Mouse (Mus musculus): ENCODE measurements around the gene Ces1g. TPM values are rescaled to one million over a fixed set of nuclear protein-coding genes. Genes with fewer than 3 reads are reported as not detected.

The Ces1g gene
- total RNA-seq (2022) = under 1 TPM; 0.09 to 0.86 (median 0.21) TPM

DNA sequence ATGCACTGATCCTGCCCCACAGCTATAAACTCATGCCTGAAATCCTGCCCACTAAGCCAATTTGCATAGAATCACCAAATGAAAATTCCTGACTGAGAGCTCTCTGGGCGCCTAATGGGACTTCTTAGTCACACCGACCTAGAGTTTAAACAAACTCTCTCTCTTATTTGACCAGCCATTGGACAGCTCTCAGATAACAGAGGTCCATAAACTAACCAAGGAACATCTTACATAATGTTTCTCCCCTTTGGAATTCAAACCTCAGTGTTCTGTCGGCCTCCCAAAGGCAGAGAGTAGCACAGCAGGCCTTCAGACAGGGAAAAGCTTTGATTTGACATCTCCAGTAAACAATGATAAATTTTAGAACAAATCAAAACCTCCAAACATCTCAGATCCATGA is at the start of gene Ces1g:
Gene Ces1g, minus strand, starts transcription at position 102 of the 400 bp plus-strand sequence.
- no peak for DNase-seq

- no peak for DNase-seq
Measured at GRCm38 (mm10) chr8:93379625-93380024, 42.5 kb upstream of the Ces1g start, which contains the start of gene Ces1h. Gene Ces1h, minus strand, starts transcription at chr8:93379725.

- no peak for DNase-seq
Measured at GRCm38 (mm10) chr8:93369481-93369880, 32.4 kb upstream of the Ces1g start.

- DNase-seq = no peak
Measured at GRCm38 (mm10) chr8:93360113-93360512, 23.0 kb upstream of the Ces1g start.

DNA sequence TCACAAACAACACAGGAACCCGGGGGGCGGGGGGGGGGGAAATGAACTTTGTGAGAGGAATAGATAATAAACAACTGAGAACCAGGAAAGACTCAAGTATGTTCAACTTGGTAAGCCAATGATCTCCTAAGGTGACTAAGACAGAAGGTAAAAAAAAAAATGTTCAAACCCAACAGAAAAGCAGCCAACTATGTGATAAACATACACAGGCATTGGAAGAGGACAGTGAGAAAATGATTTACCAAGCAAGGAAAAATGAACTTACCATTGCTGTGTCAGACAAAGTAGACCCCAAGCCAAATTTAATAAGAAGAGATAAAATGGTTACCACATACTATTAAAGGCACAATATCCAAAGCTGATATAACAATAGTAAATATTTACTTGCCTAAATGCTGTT is 2.4 kb upstream of the Ces1g start:
- DNase-seq = no peak

GRCm38 (mm10) chr8:93332703-93333102 is 4.4 kb downstream of the Ces1g start:
- DNase-seq = peak; percentile 6

- no peak for DNase-seq
Measured at GRCm38 (mm10) chr8:93331151-93331550, 6.0 kb downstream of the Ces1g start.

DNA sequence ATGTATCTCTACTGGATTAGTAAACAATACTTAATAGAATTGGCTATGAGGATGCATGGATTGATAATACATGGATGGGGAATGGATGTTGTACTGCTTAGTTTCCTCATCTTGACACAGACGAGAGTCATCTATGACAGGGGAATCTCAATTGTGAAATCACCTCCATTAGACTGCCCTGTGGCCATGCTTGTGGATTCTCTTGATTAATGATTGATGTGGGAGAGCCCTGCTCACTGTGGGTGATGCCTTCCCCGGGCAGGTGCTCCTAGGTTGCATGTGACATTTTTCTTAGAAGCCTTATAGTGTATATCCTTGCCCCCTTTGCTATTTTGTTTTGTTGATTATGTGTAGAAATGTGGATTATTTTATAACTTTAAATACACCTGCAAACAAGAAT is 12.0 kb downstream of the Ces1g start:
- no peak for DNase-seq

- DNase-seq = no peak
Measured at GRCm38 (mm10) chr8:93317031-93317430, 20.1 kb downstream of the Ces1g start.

DNA sequence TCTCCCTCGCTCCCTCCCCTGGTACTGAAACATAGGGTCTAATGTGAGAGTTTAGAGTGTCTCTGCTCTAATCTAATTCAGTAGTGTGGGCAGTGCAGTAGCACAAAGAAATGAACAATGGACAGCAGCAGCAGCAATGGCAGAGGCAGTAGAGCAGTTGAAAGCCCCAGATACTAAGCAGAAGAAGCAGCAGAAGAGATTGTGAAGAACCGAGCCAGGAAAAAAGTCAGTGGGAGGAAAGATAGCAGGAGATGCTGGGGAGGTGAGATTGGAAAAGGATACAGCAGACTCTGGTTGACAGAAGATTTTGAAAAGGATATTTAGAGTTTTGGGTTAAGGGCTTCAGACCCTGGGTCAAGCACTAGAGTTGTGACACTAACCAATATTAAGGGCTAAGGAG is 21.6 kb downstream of the Ces1g start:
- DNase-seq = no peak

- no peak for DNase-seq
Measured at GRCm38 (mm10) chr8:93283896-93284295, 53.2 kb downstream of the Ces1g start.

GRCm38 (mm10) chr8:93282349-93282748 is 54.8 kb downstream of the Ces1g start:
- no peak for DNase-seq

GRCm38 (mm10) chr8:93279556-93279955 is 57.6 kb downstream of the Ces1g start, which contains the start of gene Ces1f:
Gene Ces1f, minus strand, starts transcription at chr8:93279747.
- no peak for DNase-seq

DNA sequence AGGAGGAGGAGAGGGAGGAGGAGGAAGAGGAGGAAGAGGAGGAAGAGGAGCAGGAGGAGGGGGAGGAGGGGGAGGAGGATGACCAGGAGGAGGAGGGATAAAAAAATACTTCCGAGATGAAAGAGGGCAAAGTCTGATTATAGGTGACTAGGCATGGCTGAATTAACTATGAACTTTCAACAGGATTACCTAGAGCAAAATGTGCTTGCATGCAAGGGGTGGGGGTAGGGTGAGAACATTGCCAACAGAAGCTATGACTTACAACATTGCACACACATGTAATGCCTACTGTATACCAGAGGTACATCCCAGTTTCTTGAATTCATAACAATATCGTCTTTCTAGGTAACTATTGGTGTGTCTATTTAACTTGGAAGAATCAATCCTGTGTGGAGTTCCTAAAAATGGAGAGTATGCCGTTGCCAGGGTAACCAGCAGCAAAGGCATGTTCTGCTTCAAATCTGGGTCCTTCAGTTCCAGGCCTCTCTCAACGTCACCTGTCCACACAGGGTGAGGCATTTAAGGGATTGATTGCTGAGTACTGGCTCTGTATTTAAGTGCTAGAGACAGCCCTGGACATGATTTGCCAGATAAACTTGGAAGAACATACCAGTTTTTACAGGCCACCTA is 58.8 kb downstream of the Ces1g start:
- DNase-seq = no peak

DNA sequence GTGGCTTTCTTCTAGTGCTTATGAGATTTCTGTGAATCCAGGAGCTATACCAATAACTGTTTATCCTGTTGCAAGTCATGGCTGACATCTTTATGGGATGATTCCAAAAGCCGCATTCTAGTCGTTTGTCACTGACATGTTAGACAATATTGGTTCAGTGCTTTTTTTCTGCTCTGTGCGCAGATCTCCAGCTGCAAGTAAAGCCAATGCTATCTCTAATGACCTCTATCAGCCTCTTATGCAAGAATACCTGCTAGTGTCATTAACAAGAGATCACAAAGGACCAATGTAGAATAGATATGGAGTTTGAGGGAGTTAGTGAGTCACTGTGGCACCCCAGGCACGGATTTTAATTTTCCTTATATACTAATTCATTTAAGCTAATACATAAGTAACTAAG is 62.5 kb downstream of the Ces1g start:
- no peak for DNase-seq

DNA sequence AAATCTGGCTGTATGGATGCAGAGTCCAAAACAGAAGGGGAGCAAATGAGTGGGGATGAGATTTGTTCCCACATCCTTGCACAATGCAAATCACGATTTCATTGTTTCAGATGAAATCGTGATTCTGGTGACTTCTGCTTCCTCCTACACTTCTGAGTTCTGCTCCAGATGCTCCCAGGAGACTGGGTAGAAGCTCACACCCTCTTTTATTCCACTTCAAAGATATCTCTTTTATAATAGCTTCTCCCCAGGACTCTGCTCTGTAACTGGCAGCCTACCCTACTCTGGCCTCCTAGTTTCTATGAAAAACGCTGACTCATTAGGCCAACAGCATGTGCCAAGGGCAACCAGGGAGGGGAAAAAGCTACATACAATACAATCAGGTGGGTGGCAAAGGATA is 63.8 kb downstream of the Ces1g start:
- peak; percentile 55 for DNase-seq

DNA sequence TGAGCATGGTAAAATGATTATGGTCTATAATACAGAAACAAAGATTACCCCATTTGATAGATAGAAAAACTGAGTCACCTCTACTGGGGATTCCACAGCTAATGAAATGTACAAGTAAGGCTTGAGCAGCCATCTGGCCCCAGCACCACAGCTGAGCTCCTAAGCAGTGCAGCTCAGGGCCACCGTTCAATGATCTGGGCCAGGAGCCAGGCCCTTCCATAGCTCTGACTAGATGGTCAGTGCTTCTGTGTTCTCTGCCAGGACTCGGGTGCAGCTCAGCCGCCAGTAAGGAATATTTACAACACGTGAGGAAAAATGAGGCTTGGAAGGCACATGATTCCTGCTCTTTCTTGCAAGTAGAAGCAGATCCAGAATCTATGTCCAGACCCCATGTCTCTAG is 64.4 kb downstream of the Ces1g start:
- peak; percentile 76 for DNase-seq

DNA sequence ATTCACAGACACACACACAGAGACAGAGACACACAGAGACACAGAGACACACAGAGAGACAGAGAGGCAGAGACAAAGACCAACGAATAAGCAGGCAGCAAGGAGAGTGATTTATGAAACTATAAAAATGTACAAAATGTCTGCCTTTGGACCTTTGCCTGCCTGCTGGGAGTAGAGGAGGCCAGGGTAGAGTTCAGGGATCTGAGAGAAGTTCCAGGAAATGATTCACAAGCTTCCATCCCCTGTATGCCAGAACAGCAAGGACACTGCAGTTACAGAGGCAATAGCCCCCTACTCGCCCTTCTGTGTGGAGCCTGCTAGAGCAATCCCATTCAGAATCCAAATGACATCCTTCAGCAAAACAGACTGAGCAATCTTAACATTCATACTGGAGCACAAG is 75.7 kb downstream of the Ces1g start:
- no peak for DNase-seq

DNA sequence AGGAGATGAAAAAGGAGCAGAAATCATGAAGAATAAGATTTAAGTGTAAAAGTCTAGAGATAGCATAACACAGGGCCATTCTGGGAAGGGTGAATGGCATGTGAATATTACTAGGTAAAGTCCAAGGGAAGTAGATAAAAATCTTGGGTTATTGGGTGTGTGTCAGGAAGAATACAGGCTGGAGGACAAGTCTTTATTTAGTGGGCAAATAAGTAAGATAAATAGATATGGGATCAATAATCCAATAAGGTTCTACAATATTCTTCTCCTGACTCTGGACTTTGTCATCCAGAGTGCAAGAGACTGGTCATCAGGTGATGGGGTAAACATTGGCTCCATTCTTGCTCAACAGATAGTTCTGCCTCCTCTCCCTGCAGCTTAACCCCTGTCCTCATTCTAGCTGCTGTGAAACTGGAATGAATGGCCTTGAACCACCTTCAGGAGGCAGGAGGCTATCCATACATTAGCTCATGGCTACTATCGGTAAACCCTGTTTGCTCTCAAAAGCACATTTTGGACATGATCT is 84.6 kb downstream of the Ces1g start:
- no peak for DNase-seq

Other genes starting within 250 kb of the Ces1g start
- 1 to 10 TPM in 1 of 4 experiments, under 1 TPM in 2, not detected in 1; 0.24 to 2.0 (median 0.73) TPM for gene Ces1c, start 206.0 kb downstream of the Ces1g start, total RNA-seq (2022)
- gene Ces1d, start 139.5 kb downstream of the Ces1g start, total RNA-seq (2022) = 100 to 1,000 TPM in 3 of 4 experiments, 10 to 100 TPM in 1; 62.1 to 230 (median 170) TPM
- not detected for gene Ces1e, start 107.7 kb downstream of the Ces1g start, total RNA-seq (2022)
- gene Ces1f, start 57.6 kb downstream of the Ces1g start, total RNA-seq (2022) = 10 to 100 TPM in 3 of 4 experiments, 1 to 10 TPM in 1; 7.1 to 16.4 (median 13.4) TPM
- gene Ces1h, start 42.4 kb upstream of the Ces1g start, total RNA-seq (2022) = not detected
- gene Ces5a, start 198.5 kb upstream of the Ces1g start, total RNA-seq (2022) = not detected